Mouse (Mus musculus): ENCODE data around the gene Igll1. TPM values are rescaled to one million over a fixed set of nuclear protein-coding genes. Genes with fewer than 3 reads are reported as not detected.

The Igll1 gene
- polyA plus RNA-seq, 1 experiment from 2014 or later: 0.59 TPM

DNA sequence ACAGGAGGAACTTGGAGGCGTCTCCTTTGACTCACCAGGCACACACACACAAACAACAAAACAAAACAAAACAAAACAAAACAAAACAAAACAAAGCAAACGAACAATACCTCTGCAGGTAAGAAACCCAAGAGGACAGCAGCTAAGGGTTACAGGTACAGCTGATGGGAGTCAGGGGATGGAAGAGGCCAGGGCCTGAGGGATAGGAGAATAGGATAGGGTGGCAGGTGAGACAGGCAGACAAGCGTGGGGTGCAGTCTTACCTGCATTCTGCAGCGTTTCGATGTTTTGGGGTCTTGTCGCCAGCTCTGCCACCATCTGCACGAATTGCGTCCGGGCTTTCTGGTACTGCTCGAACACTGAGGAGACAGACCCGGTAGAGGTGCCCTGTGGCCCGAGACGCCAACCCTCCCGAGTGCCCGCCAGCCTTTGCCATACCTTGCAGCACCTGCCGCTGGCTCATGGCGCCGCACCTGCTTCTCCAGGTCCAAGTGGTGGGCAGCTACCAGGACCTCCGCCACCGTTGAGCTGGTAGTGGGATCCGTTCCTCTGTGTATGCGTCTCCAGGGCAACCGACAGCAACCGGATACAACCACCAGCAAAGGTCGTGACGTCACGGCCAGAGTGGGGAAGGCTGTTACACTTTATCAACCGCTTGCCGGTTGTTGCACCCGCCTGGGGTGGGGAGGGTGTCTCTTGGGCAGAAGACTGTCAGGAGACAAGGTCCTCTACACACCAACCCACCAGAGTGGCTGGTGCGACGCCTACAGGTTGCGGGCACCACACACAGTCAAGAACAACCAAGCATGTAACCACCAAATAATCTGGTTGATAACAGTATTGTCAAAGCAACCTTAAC is 34.8 kb downstream of the Igll1 start, which contains the start of gene Spag6l:
Gene Spag6l, minus strand, starts transcription at position 700 of the 859 bp plus-strand sequence.
- Histone ChIP-seq H3K4me2 (replicated peaks; ENCODE audit: low read depth, low read length) (peak within 1 kb of the TSS; percentile 75), H3K4me3 (ENCODE audit: low read depth, low read length) (peak within 1 kb of the TSS; percentile 32), H3K4me1 (ENCODE audit: control insufficient read depth, insufficient read depth, low read length) (no peaks in the 10 kb centered on the region), H3K36me3 (ENCODE audit: control insufficient read depth, insufficient read depth, low read length) (no peaks in the 10 kb centered on the region), H3K9ac (replicated peaks; ENCODE audit: low read depth, low read length) (peak within 1 kb of the TSS; percentile 25; the same call in 1 of the 2 replicates), H3K9me3 (ENCODE audit: control insufficient read depth, low read depth, low read length) (no peaks in the 10 kb centered on the region), H3K27me3 (ENCODE audit: control insufficient read depth, insufficient read depth, low read length) (no peaks in the 10 kb centered on the region), H3K27ac (ENCODE audit: low read length) (no peak within 1 kb of the TSS)
- peak; percentile 79 for ATAC-seq (ENCODE audit: insufficient number of reproducible peaks, insufficient read depth, low FRiP score, low read depth)
- 7% methylated on average over 33 of the region's 33 CpGs for WGBS

GRCm38 (mm10) chr16:16826223-16826622 is 37.6 kb downstream of the Igll1 start:
- Histone ChIP-seq H3K4me3 (ENCODE audit: low read depth, low read length) (no peak overlapping the region), H3K27ac (ENCODE audit: low read length) (no peak overlapping the region), H3K4me1 (ENCODE audit: control insufficient read depth, insufficient read depth, low read length) (no peaks in the 10 kb centered on the region), H3K27me3 (ENCODE audit: control insufficient read depth, insufficient read depth, low read length) (no peaks in the 10 kb centered on the region), H3K9me3 (ENCODE audit: control insufficient read depth, low read depth, low read length) (no peaks in the 10 kb centered on the region), H3K4me2 (replicated peaks; ENCODE audit: low read depth, low read length) (no peak overlapping the region), H3K9ac (replicated peaks; ENCODE audit: low read depth, low read length) (no peak overlapping the region), H3K36me3 (ENCODE audit: control insufficient read depth, insufficient read depth, low read length) (no peaks in the 10 kb centered on the region)
- ATAC-seq (ENCODE audit: insufficient number of reproducible peaks, insufficient read depth, low FRiP score, low read depth): no peak
- WGBS: 82% methylated on average over 2 of the region's 2 CpGs

DNA sequence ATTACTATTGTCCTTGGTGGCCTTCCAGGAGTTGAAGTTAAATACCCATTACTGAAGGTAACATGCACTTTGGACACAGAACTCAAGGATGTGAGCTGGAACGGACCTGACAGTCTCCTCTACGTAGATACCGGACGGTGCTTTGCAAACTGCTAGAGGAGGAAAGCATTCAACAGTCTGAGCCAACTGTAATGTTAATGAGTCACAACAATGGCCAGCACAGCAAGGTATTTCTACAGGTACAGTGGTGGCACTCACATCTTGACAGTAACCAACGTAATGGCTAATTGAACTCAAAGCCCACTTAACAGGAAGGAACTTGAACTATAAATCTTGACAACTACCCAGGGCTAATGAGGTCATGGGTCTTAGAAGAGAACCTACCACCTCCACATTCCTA is 38.3 kb downstream of the Igll1 start:
- no peak overlapping the region for H3K27ac ChIP-seq (ENCODE audit: low read length)
- no peak for ATAC-seq (ENCODE audit: insufficient number of reproducible peaks, insufficient read depth, low FRiP score, low read depth)
- H3K9me3 ChIP-seq (ENCODE audit: control insufficient read depth, low read depth, low read length): no peaks in the 10 kb centered on the region
- H3K4me1 ChIP-seq (ENCODE audit: control insufficient read depth, insufficient read depth, low read length): no peaks in the 10 kb centered on the region
- H3K4me3 ChIP-seq (ENCODE audit: low read depth, low read length): no peak overlapping the region
- no peak overlapping the region for H3K9ac ChIP-seq (replicated peaks; ENCODE audit: low read depth, low read length)
- 48% methylated on average over 5 of the region's 5 CpGs for WGBS
- no peak overlapping the region for H3K4me2 ChIP-seq (replicated peaks; ENCODE audit: low read depth, low read length)
- H3K27me3 ChIP-seq (ENCODE audit: control insufficient read depth, insufficient read depth, low read length): no peaks in the 10 kb centered on the region
- H3K36me3 ChIP-seq (ENCODE audit: control insufficient read depth, insufficient read depth, low read length): no peaks in the 10 kb centered on the region

Other genes starting within 250 kb of the Igll1 start
- gene Olfr19, start 187.6 kb downstream of the Igll1 start, polyA plus RNA-seq (2014; fragmentation: Nextera tagmentation; extraction: Ambion mirVana): not detected in 2 replicates
- gene Spag6l, start 34.5 kb downstream of the Igll1 start, polyA plus RNA-seq (2014; fragmentation: Nextera tagmentation; extraction: Ambion mirVana): 0.17 and 0.39 TPM in 2 replicates
- 63.4 and 73.1 TPM in 2 replicates for gene Top3b, start 6.8 kb upstream of the Igll1 start, polyA plus RNA-seq (2014; fragmentation: Nextera tagmentation; extraction: Ambion mirVana)
- 2.9 TPM in 2 replicates for gene Vpreb1, start 6.9 kb upstream of the Igll1 start, polyA plus RNA-seq (2014; fragmentation: Nextera tagmentation; extraction: Ambion mirVana)
- gene Ppm1f, start 32.5 kb upstream of the Igll1 start, polyA plus RNA-seq (2014; fragmentation: Nextera tagmentation; extraction: Ambion mirVana): 14.8 and 16.5 TPM in 2 replicates
- gene Mapk1, start 119.4 kb upstream of the Igll1 start, polyA plus RNA-seq (2014; fragmentation: Nextera tagmentation; extraction: Ambion mirVana): 177 and 185 TPM in 2 replicates
- gene Ypel1, start 205.7 kb upstream of the Igll1 start, polyA plus RNA-seq (2014; fragmentation: Nextera tagmentation; extraction: Ambion mirVana): 33.5 and 35.0 TPM in 2 replicates
- gene Ppil2, start 247.3 kb upstream of the Igll1 start, polyA plus RNA-seq (2014; fragmentation: Nextera tagmentation; extraction: Ambion mirVana): 134 and 136 TPM in 2 replicates

Data from stomach, embryonic 14.5 days (tissue).